Mouse (Mus musculus) retina, postnatal 7 days (tissue): ENCODE results near the gene Snx11.
"Not testable (repeated sequence)": the region's sequence is repeated elsewhere in the genome, so short reads cannot be mapped to it uniquely, and the experiment has no call there.

Experiments
- DNase-seq: peaks from one replicate; pipeline ENCODE4 v3.0.0-alpha.2; 2012; ENCODE audit warnings: low read depth, low spot score

The Snx11 gene

DNA sequence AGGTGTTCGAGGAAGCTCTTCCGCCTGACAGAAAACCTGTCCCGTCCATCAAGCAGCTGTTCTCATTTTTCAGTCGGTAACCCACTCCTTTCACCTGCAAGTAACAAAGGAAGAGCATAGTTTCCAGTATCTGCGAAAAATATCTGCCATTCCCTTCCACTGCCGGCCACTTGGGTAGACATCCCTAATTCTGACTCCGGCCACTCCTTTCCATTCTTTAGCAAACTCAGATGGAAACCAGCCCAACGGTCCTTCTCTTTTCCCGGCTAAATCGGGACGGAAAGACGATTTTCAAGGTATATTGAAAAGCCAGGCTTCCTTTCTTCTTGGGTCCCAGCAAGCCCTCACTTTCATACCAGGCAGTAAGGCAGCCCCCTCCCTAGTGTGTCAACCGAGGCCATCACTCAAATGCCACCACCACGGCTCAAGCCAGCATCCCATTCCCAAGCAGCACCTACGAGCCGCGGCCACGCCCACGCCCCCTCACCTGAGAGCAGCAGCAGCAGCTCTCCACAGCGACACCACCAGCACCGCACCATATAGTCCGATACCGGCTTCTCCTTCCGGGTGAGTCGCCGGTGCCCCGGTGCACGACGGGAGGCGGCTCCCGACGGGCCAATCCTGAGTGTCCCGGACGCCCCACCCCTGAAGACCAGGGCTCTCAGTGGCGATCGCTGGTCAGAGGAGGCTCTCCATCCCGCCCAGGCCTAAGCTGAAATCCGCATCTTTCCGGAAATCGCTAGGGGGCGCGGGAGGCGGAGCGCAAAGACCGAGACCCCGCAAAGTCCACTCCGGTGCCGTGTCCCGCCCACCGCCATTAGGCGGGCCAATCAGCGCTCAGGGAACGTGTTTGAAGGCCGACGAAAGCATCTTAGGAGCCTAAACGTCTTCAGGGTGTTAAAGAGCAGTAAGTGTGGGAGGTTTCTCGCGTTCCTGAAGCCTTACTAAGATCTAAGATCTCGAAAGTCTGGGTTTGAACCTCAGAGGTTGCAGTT lies at the start of gene Snx11:
Snx11 (minus strand) TSS at position 592 of the 995 bp plus-strand sequence.
- peak; percentile 98 for DNase-seq

DNA sequence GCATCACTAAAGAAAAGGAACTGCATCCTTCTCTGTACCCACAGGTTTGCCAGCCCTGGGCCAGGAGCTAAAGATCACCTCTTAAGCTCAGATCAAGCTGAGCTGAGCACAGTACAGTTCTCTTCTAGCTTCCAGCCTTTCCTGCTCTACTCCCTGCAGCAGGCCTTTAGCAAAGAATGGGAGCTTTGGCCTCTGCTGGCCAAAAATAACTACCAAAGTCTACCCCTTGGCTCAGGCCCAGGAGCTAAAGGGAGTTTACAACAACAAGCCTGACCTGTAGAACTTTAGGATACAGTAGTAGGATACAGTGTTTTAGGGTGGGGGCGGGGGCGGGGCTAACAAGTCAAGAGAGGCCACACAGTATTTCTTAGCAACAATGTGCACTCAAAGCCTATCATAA lies 49.1 kb upstream of the Snx11 start:
- no peak for DNase-seq

DNA sequence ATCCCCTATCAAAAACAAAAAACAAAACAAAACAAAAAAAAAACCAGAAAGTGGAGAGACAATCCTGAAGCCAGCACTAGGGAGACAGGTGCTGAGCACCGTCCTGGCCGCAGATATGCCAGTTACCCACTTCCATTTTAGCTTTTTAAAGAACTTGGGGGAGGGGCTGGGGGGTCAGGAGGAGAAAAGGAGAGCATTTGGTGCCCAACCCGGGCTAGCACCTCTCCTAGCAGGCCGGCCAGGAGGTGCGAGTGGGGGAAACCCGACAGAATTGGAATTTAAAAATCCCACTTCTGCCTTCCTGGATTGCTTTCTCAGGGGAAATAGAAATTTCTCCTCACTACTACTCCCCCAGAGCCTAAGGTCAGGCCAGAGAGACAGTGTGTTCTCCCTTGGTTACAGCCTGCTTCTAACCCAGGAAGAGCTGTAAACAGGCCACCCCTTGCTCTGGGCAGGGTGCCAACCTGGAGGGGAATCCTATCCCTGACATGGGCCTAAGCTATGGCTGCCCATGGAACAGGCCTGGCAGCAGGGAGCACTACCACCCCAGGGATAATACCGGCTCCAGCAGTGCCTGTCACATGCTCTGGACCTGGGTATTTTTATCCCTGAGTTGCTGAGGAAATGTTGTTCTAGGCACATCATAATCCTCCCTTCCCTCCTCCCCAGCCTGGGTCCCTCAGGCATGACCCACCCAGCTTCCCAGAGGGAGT lies 47.6 kb upstream of the Snx11 start:
- DNase-seq = peak; percentile 67

DNA sequence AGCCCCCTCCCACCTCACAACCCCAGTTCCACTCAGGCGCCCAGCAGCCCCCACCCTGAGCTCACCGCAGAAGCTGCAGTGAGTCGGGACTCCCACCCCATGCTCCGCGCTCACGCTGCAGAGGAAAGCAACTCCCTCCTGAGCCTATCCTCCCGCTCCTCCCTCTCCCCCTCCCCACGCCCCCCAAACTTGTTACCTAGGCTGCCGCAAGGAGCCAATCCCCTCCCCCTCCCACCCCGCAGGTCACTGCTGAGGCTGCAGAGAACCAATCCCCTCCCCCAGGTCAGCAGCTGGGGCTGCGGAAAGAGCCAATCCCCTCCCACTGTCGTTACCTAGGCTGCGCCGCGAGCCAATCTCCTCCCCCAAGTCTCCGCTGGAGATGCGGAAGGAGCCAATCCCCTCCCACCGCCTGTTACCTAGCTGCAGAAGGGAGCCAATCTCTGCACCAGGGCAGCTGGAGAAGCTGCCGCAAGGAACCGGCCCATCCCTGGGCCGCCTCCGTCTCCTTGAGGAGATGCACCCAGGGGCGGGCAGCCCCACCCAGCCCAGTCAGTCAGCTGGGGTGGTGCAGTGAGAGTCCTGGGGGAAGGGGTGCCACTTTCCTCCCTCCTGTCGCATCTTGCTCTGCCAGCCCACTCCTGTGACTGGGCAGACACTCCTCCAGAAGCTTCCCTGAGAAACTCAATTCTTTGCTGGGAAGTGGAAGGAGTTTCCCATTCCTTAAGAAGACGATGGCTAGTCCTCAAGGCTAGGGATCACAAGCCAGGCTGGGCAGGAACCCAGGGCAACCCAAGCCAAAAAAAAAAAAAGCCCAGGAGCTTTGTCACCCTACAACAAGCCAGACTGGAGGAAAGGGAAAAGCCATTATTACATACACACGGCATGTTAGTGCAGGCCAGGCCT lies 46.8 kb upstream of the Snx11 start:
- DNase-seq = peak; percentile 84

DNA sequence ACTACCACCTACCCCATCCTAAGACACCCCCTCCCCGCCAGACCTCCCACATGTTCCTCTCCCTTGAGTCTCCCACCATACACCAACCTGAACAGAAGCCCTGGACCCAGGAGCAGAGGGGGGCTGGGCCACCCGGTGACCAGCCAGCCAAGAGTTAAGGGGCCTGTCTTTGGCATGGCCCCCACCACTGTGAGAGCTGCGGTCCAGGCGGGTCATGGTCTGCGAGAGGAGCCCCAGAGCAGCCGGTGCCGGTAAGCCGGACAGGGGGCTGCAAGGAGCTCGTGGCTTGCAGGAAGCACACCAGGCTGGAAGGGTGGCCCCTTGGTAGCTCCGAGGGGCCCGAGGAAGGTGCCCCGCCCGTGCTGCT lies 46.1 kb upstream of the Snx11 start:
- DNase-seq = no peak

DNA sequence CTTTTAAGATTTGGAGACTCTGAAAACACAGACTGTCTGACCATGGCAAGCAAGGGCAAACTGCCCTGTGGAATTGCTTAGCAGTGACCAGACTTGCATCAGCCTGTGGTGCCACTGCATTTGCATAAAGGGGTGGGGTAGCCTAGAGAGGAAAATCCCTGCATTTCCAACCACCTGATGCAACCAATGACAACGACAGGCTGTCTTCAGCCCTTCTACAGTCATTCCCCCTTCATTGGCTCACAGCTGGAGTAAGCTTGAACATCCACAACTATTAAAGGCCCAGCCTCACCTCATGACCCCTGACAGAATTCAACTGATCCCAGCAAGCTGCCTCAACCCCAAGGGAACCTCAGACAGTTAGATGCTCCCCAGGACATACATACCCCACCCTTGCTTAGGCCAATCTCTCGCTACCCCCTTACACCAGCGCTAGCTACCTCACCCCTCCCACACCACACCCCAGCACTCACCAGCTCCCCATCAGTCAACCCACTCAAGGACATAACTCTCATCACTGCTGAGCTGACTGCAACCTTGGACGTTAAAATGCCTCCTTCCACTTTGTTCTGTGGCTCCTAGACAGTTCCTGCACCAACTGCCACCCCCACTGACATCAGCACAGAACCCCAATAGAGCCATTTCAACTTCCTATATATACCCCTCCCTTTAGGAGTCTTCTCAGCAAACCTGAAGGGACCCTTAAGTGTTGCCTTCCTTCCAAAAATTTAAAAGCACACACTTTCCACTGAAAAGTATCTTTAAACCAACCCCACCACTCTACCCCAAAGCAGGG lies 45.5 kb upstream of the Snx11 start:
- no peak for DNase-seq

DNA sequence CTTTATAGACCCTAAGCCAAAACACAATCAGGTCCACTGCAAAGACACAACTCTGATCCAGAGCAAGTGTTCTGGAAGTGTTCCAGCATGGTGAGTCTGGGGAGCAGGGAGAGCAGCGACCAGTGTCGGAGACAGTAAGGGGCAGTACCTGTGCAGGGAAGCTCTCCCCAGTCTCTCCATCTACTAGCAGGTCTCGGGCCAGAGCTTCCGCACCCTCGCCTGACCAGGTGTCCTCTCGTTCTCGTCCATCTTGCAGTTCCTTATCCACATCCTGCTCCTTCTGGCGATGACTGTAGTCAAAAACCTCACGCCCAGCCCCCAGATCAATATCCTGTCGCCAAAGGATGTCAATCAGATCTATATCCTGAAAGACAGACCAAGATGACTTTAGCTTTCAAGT lies 44.6 kb upstream of the Snx11 start:
- DNase-seq = no peak

DNA sequence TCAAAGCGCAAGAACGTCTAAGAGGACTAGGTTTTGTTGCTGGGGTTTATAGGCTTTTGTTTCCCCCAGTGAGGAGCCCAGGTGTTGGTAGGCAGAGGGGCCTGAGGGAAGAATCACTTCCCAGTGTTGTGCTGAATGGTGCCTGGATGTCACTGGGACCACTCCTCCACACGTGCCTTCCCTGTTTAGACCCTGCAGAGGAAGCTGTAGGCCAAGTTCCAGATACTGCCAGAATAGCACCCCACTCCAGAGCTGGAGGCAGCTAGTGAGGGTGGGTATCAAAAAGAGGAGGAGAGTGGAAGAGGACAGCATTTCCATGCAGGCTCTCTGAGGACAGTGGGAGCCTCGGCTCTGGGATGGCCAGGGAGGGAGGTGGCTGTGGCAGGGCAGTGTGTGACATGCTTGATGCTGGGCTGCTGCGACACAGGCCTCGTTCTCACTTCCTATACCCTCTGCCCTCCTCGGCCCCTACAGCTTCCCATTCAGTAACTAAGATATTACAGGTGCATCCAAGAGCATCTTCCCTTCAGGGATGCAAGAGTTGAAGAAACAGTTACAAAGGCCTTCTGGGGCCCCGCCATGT lies 40.9 kb upstream of the Snx11 start:
- no peak for DNase-seq

DNA sequence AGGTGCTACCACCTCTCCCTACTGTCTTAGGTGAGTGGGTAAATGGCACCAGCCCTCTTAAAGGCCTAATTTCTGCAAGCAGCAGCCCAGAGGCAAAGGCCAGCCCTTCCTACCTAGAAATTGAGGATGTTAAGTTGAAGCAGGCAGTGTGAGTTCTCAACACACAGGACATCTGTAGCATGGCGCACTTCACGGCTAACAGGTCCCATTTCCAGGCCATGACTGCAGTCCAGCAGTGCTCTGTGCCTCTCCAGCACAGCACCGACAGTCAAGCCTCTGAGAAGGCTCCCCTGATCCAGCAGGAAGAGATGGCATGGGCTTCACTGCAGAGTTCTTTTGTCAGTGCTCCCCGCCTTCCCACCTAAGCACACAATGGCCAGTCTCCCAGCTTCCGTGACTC lies 39.6 kb upstream of the Snx11 start:
- DNase-seq = no peak

DNA sequence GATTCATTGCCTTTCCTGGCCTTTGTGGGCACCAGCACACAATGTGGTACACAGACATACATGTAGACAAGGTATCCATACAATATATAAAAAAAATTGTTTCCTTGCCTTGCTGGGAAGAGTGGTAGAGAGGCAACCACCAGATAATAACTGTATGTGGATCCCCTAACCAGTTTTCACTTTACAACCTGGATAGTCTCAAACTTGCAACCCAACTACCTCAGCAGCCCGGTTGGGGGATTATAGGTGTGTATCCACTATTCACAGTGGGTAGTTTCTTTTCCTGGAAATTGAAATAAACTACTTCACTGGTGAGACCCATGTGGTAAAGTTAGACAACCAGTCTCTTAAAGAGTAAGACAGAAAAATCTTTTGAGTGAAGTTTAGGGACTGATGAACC lies 39.1 kb upstream of the Snx11 start:
- no peak for DNase-seq

DNA sequence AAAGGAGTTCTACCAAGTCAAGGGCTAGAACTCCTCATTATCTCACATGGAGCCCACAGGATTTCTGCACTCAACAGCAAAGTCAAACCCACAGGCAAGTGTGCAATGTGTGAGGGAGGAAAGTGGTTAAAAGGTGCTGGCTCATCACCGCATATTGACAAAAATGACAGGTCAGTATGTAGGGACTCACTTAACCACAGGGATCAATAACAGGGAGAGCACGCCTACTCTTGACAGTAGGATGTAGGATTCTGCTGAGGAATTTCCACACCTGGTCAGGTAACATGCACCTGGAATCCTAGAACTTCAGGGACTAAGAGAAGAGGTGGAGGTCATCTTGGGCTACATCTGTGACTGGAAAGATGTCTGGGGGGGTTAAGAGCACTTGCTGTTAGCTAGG lies 38.5 kb upstream of the Snx11 start:
- DNase-seq = no peak

DNA sequence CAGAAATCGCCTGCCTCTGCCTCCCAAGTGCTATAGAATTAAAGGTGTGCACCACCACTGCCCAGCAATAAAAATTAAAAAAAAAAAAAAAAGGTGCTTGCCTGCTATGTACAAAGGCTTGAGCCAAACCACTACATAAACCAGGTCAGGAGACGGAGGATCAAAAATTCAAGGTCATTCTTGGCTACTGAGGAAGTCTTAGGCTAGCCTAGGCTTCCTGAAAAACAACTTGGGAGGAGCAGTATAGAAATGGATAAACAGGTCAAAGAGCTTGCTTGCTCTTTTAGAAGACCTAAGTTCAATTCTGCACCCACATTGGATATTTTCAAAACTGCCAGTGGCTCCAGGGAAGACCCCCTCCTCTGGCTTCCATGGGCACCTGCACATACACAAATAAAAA lies 37.1 kb upstream of the Snx11 start:
- DNase-seq = no peak

DNA sequence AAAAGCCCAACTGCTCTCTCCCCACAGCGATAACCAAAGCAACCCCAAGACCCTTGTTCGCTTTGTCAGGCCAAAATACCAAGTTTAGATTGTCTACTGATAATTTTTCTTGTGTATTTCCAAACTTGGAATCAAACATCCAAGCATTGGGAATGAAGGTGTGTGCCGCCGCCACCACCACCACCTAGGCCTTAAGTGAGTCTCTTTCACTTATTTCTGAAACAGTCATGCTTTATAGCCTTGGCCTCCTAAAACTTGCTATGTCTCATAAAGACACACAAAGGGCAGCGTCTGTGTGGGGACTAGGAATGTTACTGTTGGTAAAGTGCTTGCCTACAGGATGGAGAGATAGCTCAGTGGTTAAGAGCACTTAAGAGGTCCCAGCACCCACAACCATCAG lies 36.6 kb upstream of the Snx11 start:
- no peak for DNase-seq

DNA sequence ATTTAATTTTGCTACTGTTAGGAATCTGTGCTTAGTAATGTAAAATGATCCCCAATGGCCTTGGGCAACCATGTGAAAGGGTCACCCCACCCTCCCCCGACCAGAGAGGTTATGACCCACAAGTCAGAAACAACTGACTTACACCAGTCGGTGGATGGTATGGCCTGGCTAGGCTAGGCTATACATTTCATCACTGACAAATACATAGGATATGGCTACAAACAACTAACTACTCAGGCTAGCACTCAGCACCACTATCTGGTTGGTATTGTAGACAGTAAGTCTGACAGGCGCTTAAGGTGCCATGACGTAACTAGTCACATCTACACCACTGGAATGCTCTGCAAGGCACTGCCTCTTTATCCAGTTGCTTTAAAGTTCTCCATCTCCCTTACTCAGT lies 36.1 kb upstream of the Snx11 start:
- DNase-seq = no peak

DNA sequence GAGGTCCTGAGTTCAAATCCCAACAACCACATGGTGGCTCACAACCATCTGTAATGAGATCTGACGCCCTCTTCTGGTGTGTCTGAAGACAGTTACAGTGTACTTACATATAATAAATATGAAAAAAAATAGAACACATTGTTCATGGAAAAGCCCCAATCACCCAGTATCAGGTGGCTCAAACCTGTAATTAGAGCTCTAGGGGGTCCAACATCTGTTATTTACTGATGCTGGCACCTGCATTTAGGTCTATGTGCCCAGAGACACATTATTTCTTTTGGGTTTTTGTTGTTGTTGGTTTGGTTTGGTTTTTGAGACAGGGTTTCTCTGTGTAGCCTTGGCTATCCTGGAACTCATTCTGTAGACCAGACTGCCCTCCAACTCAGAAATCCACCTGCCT lies 33.8 kb upstream of the Snx11 start:
- DNase-seq = not testable (repeated sequence)

DNA sequence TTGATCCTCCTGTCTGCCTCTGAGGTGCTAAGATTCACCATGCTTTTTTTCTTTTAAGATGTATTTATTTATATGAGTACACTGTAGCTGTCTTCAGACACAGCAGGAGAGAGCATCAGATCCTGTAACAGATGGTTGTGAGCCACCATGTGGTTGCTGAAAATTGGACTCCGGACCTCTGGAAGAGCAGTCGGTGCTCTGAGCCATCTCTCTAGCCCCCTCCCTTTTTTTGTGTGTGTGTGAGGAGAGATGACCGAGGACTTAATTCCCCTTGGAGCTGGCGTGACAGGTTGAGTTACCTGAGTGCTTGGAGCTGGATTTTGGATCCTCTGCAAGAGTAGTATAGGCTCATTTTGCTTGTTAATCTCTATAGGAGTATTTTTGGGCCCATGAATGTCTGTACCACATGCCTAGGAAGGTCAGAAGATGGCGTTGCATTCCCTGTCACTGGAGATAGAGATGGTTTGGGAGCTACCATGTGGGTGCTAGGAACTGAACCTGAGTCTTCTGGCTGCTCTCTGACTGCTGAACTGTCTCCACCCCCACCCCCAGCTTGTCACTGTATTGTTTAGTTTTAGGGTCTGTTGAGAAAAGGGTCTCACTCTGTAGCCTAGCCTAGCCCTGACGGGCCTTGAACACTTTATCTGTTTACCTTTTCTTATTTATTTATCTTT lies 32.3 kb upstream of the Snx11 start:
- DNase-seq = no peak

DNA sequence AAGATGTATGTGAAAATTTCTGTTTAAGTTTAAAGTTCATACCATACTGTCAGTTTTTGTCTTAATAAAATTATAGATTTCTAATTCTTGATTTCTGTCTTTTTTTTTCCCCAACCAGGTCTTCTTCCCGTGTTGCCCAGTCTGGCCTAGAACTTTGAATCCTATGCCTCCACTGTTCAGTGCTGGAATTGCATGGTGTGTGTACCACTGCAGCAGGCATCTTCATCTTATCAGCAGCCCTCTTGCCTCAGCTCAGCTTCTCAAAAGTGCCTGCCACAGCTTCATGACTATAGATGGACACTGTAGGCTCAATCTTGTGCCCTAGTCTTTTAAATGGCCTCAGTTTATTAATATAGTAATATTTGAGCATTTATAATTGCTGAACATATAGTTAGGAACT lies 30.7 kb upstream of the Snx11 start:
- no peak for DNase-seq

DNA sequence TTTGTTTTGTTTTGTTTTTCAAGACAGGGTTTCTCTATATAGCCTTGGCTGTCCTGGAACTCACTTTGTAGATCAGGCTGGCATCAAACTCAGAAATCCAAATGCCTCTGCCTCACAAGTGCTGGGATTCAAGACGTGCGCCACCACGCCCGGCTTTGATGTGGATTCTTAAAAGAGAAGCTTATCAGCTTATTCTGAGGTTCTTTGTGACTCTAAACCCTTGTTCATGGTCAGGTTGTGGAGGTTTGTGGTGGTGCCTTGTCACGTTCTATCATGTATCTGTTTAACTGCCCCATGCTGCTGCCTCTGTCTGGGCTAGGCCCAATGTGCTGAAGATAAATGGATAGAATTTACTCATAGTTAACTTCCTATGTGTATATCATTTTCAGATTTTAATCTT lies 28.2 kb upstream of the Snx11 start:
- DNase-seq = no peak

DNA sequence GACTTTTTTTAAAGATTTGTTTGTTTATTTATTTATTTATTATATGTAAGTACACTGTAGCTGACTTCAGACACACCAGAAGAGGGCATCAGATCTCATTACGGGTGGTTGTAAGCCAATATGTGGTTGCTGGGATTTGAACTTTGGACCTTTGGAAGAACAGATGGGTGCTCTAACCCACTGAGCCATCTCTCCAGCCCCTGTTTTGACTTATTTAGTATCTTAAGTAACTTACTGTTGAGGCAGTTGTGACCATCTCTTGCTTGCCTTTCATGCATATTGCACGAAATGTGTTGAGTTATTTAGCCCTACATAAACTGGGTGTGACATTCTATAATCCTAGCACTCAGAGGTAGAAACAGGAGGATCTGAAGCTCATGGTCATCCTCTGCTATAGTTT lies 22.2 kb upstream of the Snx11 start:
- DNase-seq = no peak

DNA sequence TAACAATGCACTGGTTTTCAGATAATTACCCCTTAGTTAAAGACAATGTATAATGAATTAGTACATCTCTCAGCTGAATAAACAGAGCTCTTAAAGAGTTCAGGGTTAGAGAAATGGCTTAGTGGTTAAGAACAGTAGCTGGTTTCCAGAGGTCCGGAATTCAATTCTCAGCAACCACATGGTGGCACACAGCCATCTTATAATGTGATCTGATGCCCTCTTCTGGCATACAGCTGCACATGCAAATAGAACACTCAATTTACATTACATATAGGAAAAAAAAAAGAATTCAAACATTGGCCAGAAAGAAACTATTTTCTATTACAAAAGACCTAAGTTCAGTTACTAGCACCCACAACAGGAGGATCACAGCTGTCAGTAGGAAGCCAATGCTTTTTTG lies 19.2 kb upstream of the Snx11 start:
- no peak for DNase-seq
